Mouse (Mus musculus): ENCODE data around the gene Mov10. TPM values are rescaled to one million over a fixed set of nuclear protein-coding genes. Genes with fewer than 3 reads are reported as not detected.
"Not testable (repeated sequence)": the region's sequence is repeated elsewhere in the genome, so short reads cannot be mapped to it uniquely, and the experiment has no call there.

Gene Mov10
- polyA plus RNA-seq (2016; fragmentation: Nextera tagmentation; extraction: Ambion mirVana), result 18.5 and 26.8 TPM in 2 replicates

GRCm38 (mm10) chr3:104817991-104818748 is at the start of gene Mov10:
Mov10 (minus strand) TSS chr3:104818563.
- 0% methylated on average over 39 of the region's 40 CpGs for WGBS
- H3K9me3 ChIP-seq, result no peaks in the 10 kb centered on the region
- peak within 1 kb of the TSS; percentile 78 for H3K4me3 ChIP-seq
- peak within 1 kb of the TSS; percentile 82 for H3K9ac ChIP-seq
- no peaks in the 10 kb centered on the region for H3K27me3 ChIP-seq (replicated peaks)
- peaks cover 14% of the 10 kb centered on the region for H3K4me1 ChIP-seq
- H3K4me2 ChIP-seq (replicated peaks), result peak within 1 kb of the TSS; percentile 99
- no peak within 1 kb of the TSS for H3K27ac ChIP-seq
- ATAC-seq (ENCODE audit: low FRiP score, low read depth), result peak; percentile 81
- H3K36me3 ChIP-seq, result 0 out of 2 replicates have a peak, but pooled peaks cover 3% of the 10 kb centered on the region

- not testable (repeated sequence) for H3K27ac ChIP-seq, H3K9ac ChIP-seq
- peaks cover 24% of the 10 kb centered on the region for H3K4me1 ChIP-seq
Observed at GRCm38 (mm10) chr3:104866674-104867073, 48.3 kb upstream of the Mov10 start.

DNA sequence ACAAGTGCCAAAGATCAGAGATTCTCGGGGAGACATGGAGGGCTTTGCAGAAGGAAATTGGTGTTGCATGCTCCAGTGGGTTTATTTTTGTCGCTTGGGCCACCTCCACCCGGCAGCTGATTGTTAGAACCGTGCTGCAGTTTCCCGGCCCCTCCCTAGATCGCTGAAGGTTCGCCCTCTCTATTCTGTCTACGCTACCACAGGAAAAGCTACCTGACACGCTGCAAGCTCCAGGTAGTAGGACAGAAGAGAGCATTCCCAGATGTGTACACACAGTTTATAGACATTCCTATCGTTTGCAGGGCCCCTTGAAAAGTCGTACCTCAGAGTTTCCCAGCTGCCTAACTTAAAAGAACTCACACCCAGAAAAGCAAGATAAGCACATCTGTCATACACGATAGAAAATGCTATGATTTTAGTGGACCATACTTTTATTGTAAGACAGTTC is 47.0 kb upstream of the Mov10 start:
- Histone ChIP-seq H3K27me3 (replicated peaks) (no peaks in the 10 kb centered on the region), H3K9me3 (no peaks in the 10 kb centered on the region), H3K4me3 (peak overlapping the region; percentile 87), H3K36me3 (peaks cover 6% of the 10 kb centered on the region; the same call in 1 of the 2 replicates), H3K4me2 (replicated peaks) (peak overlapping the region; percentile 80), H3K4me1 (peaks cover 25% of the 10 kb centered on the region), H3K9ac (peak overlapping the region; percentile 90), H3K27ac (peak overlapping the region; percentile 87; the same call in 1 of the 2 replicates)
- ATAC-seq (ENCODE audit: low FRiP score, low read depth), result peak; percentile 10
- 2% methylated on average over 12 of the region's 12 CpGs for WGBS

More at GRCm38 (mm10) chr3:104866674-104867073, 48.3 kb upstream of the Mov10 start:
- not testable (repeated sequence) for H3K27me3 ChIP-seq (replicated peaks); H3K9me3 ChIP-seq; H3K4me3 ChIP-seq; ATAC-seq (ENCODE audit: low FRiP score, low read depth)
- Histone ChIP-seq H3K4me2 (replicated peaks) (peak overlapping the region; percentile 80; the same call in 1 of the 2 replicates), H3K36me3 (peaks cover 17% of the 10 kb centered on the region)

GRCm38 (mm10) chr3:104864651-104865340 is 46.4 kb upstream of the Mov10 start:
- Histone ChIP-seq H3K9ac (peak overlapping the region; percentile 90), H3K4me1 (peaks cover 25% of the 10 kb centered on the region), H3K4me3 (peak overlapping the region; percentile 87), H3K4me2 (replicated peaks) (peak overlapping the region; percentile 80), H3K36me3 (peaks cover 4% of the 10 kb centered on the region; the same call in 1 of the 2 replicates), H3K27ac (peak overlapping the region; percentile 87), H3K9me3 (no peaks in the 10 kb centered on the region), H3K27me3 (replicated peaks) (no peaks in the 10 kb centered on the region)
- ATAC-seq (ENCODE audit: low FRiP score, low read depth), result peak; percentile 94
- under 1% methylated on average over 48 of the region's 48 CpGs for WGBS

GRCm38 (mm10) chr3:104863786-104864650 is 45.7 kb upstream of the Mov10 start, which contains the start of the genes St7l and Capza1:
St7l (plus strand) TSS chr3:104864005.
Capza1 (minus strand) TSS chr3:104864505.
- peak; percentile 98 for ATAC-seq (ENCODE audit: low FRiP score, low read depth)
- H3K4me3 ChIP-seq, result peak within 1 kb of the TSS; percentile 87
- H3K27me3 ChIP-seq (replicated peaks), result no peaks in the 10 kb centered on the region
- peak within 1 kb of the TSS; percentile 90 for H3K9ac ChIP-seq
- peaks cover 4% of the 10 kb centered on the region; the same call in 1 of the 2 replicates for H3K36me3 ChIP-seq
- H3K9me3 ChIP-seq, result no peaks in the 10 kb centered on the region
- WGBS, result under 1% methylated on average over 43 of the region's 43 CpGs
- peak within 1 kb of the TSS; percentile 80 for H3K4me2 ChIP-seq (replicated peaks)
- H3K27ac ChIP-seq, result peak within 1 kb of the TSS; percentile 87
- H3K4me1 ChIP-seq, result peaks cover 25% of the 10 kb centered on the region

DNA sequence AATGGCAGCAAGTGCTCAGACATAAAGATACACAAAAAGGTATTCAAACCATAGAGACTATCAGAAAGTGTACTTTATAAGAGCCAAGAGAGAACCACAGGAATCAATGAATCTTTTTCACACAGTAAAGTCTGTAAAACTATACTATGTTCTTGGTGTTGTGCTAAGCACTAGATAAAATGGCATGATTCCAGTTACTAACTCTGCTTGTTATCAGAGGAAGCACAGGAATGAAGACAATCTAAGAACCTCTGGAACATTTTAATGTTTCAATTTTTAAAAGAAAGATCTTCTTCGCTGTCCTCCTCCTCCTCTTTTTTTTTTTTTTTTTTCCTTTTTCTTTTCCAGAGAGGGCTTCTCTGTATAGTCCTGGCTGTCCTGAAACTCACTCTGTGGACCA is 40.2 kb upstream of the Mov10 start:
- H3K27me3 ChIP-seq (replicated peaks), result no peaks in the 10 kb centered on the region
- H3K27ac ChIP-seq, result no peak overlapping the region
- ATAC-seq (ENCODE audit: low FRiP score, low read depth), result no peak
- no peaks in the 10 kb centered on the region for H3K9me3 ChIP-seq
- no peak overlapping the region for H3K4me2 ChIP-seq (replicated peaks)
- H3K4me3 ChIP-seq, result no peak overlapping the region
- no peak overlapping the region for H3K9ac ChIP-seq
- peaks cover 18% of the 10 kb centered on the region for H3K36me3 ChIP-seq
- peaks cover 13% of the 10 kb centered on the region for H3K4me1 ChIP-seq
- 100% methylated on average over 1 of the region's 1 CpGs for WGBS

GRCm38 (mm10) chr3:104856106-104856505 is 37.7 kb upstream of the Mov10 start:
- no peak overlapping the region for H3K27ac ChIP-seq
- 90% methylated on average over 1 of the region's 1 CpGs for WGBS
- H3K9ac ChIP-seq, result no peak overlapping the region
- ATAC-seq (ENCODE audit: low FRiP score, low read depth), result no peak
- peaks cover 18% of the 10 kb centered on the region for H3K36me3 ChIP-seq
- H3K4me2 ChIP-seq (replicated peaks), result no peak overlapping the region
- H3K4me1 ChIP-seq, result no peaks in the 10 kb centered on the region
- H3K4me3 ChIP-seq, result no peak overlapping the region
- no peaks in the 10 kb centered on the region for H3K9me3 ChIP-seq
- H3K27me3 ChIP-seq (replicated peaks), result no peaks in the 10 kb centered on the region

- Histone ChIP-seq H3K4me1 (no peaks in the 10 kb centered on the region), H3K9me3 (no peaks in the 10 kb centered on the region), H3K27ac (no peak overlapping the region), H3K36me3 (peaks cover 18% of the 10 kb centered on the region), H3K9ac (no peak overlapping the region), H3K27me3 (replicated peaks) (no peaks in the 10 kb centered on the region), H3K4me2 (replicated peaks) (no peak overlapping the region), H3K4me3 (no peak overlapping the region)
- no peak for ATAC-seq (ENCODE audit: low FRiP score, low read depth)
Observed at GRCm38 (mm10) chr3:104854866-104855265, 36.5 kb upstream of the Mov10 start.

- no peak for ATAC-seq (ENCODE audit: low FRiP score, low read depth)
Observed at GRCm38 (mm10) chr3:104854465-104854864, 36.1 kb upstream of the Mov10 start.

GRCm38 (mm10) chr3:104846601-104847000 is 28.2 kb upstream of the Mov10 start:
- H3K27me3 ChIP-seq (replicated peaks), result no peaks in the 10 kb centered on the region
- no peak overlapping the region for H3K9ac ChIP-seq
- no peaks in the 10 kb centered on the region for H3K9me3 ChIP-seq
- no peak overlapping the region for H3K4me3 ChIP-seq
- WGBS, result 94% methylated on average over 4 of the region's 4 CpGs
- no peak for ATAC-seq (ENCODE audit: low FRiP score, low read depth)
- peaks cover 33% of the 10 kb centered on the region for H3K36me3 ChIP-seq
- H3K4me2 ChIP-seq (replicated peaks), result no peak overlapping the region
- H3K27ac ChIP-seq, result no peak overlapping the region
- no peaks in the 10 kb centered on the region for H3K4me1 ChIP-seq

More at GRCm38 (mm10) chr3:104854465-104854864, 36.1 kb upstream of the Mov10 start:
- no peak overlapping the region for H3K4me2 ChIP-seq (replicated peaks)
- WGBS, result 95% methylated on average over 1 of the region's 1 CpGs
- H3K27ac ChIP-seq, result no peak overlapping the region
- H3K9me3 ChIP-seq, result no peaks in the 10 kb centered on the region
- peaks cover 18% of the 10 kb centered on the region for H3K36me3 ChIP-seq
- no peaks in the 10 kb centered on the region for H3K4me1 ChIP-seq
- no peak overlapping the region for H3K9ac ChIP-seq
- H3K27me3 ChIP-seq (replicated peaks), result no peaks in the 10 kb centered on the region
- no peak overlapping the region for H3K4me3 ChIP-seq

DNA sequence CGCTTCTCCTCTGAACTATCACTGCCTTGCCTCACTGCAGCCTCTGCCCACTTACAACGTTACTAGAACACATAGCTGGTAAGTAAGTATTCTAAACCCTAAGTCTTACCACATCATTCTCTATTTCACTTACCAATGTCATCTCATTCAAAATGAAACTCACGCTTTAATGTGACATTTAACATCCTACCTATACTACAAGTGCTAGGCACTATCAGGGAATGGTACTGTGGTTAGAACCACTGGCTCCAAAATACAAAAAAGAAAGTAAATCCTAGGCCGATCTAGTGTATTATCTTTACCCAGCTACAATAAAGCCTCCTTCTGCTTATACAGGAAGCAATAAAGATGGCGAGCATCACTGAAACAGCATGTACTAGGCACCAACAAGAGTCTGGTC is 22.7 kb upstream of the Mov10 start:
- ATAC-seq (ENCODE audit: low FRiP score, low read depth), result no peak
- Histone ChIP-seq H3K4me3 (no peak overlapping the region), H3K27me3 (replicated peaks) (no peaks in the 10 kb centered on the region), H3K9me3 (no peaks in the 10 kb centered on the region), H3K4me2 (replicated peaks) (no peak overlapping the region), H3K9ac (no peak overlapping the region), H3K36me3 (peaks cover 45% of the 10 kb centered on the region), H3K27ac (no peak overlapping the region), H3K4me1 (no peaks in the 10 kb centered on the region)
- WGBS, result 97% methylated on average over 5 of the region's 5 CpGs

Measured in neural tube, embryonic 12.5 days (tissue).